Mouse (Mus musculus) left cerebral cortex, adult 2 months (tissue): ENCODE measurements around the gene Clip2. TPM values are rescaled to one million over a fixed set of nuclear protein-coding genes. Genes with fewer than 3 reads are reported as not detected.
A peak's percentile ranks its signal among the peaks of the same experiment; 100 is the strongest.

Source experiments
- DNase-seq, 2 experiments: peaks; one replicate each; pipeline ENCODE4 v3.0.0; 2021 to 2022; ENCODE audit warnings: low spot score in 2 of 2, mixed read lengths in 1 of 2; ENCODE audit errors: extremely low spot score in 1 of 2
- H3K27ac ChIP-seq: fragments of 200-600 bp; 2 replicates; pipeline ENCODE4 v1.8.1; 2022
- H3K4me3 ChIP-seq: fragments of 200-600 bp; 2 replicates; pipeline ENCODE4 v1.8.1; 2022
- CTCF ChIP-seq: fragments of 200-600 bp; IDR thresholded peaks from 2 replicates; pipeline ENCODE4 v1.8.1; 2022; ENCODE audit warnings: antibody characterized with exemption, mild to moderate bottlenecking, moderate library complexity
- intact Hi-C: fragments of 180-260 bp; cut with DNase I; formaldehyde crosslinking; loops from one replicate; pipeline ENCODE4 v1.15.1; 2025
- total RNA-seq, 2 experiments: library from RNA; stranded (reverse); gene quantifications; 2 replicates each; pipeline ENCODE4 v1.2.3; 2021

Gene Clip2
- total RNA-seq, 2 experiments from 2014 or later: 116 to 123 TPM

- intact Hi-C loops: no loop called here
- DNase-seq: no peak
- Histone ChIP-seq H3K27ac (no peak overlapping the region), H3K4me3 (no peak overlapping the region)
- TF ChIP-seq CTCF: no peak
Measured at GRCm38 (mm10) chr5:134560450-134561171, 8.4 kb upstream of the Clip2 start.

GRCm38 (mm10) chr5:134560071-134560449 lies 7.8 kb upstream of the Clip2 start, which contains the start of gene Syna:
TSS of gene Syna (minus strand) at chr5:134560171.
- no peak for TF ChIP-seq CTCF
- DNase-seq: no peak
- intact Hi-C loops: no loop called here
- no peak within 1 kb of the TSS for H3K27ac ChIP-seq
- H3K4me3 ChIP-seq: no peak within 1 kb of the TSS

- intact Hi-C loops: loop anchor here (2.0 kb wide), 1 partner anchor 13 kb away; no protein-coding TSS in a partner anchor
- DNase-seq: peak; percentile 82 to 85
- TF ChIP-seq CTCF: no peak
- Histone ChIP-seq H3K4me3 (peak overlapping the region; percentile 18), H3K27ac (peak overlapping the region; percentile 76)
Measured at GRCm38 (mm10) chr5:134555463-134556164, 3.4 kb upstream of the Clip2 start.

DNA sequence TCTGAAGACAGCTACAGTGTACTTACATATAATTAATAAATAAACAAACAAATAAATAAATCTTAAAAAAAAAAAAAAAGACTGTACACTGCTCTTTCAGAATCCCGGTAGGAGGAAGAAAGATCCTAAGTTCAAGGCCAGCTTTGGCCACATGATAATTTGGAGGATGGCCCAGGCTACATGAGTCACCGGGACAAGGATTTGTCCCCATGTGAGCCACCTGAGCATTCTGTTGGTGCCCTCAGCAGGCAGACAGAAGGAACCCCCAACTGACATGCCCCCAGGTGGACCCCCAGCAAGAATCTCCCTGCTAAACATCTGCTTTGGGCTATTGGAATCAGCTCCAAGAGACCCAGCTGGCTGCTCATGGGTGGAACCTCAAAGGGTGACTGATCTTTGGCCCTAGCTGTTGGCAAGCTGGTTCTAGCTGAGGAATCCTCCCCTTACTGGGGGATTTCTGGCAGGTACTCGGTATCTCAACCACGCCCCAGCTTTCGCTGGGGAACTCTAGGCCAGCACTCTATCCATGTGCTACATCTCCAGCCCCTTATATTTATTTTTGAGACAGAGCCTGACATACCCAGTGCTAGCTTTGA lies 1.8 kb upstream of the Clip2 start:
- no peak for DNase-seq
- Histone ChIP-seq H3K27ac (no peak overlapping the region), H3K4me3 (no peak overlapping the region)
- intact Hi-C loops: loop anchor here (2.0 kb wide), 1 partner anchor 15 kb away; no protein-coding TSS in a partner anchor
- no peak; the same call in 1 of the 2 replicates for TF ChIP-seq CTCF

GRCm38 (mm10) chr5:134551233-134552109 lies 763 bp downstream of the Clip2 start:
- no peak for TF ChIP-seq CTCF
- peak; percentile 57 to 61 for DNase-seq
- Histone ChIP-seq H3K4me3 (peak overlapping the region; percentile 80), H3K27ac (peak overlapping the region; percentile 98)
- intact Hi-C loops: loop anchor here (1.0 kb wide), 1 partner anchor 21 kb away; no protein-coding TSS in a partner anchor

DNA sequence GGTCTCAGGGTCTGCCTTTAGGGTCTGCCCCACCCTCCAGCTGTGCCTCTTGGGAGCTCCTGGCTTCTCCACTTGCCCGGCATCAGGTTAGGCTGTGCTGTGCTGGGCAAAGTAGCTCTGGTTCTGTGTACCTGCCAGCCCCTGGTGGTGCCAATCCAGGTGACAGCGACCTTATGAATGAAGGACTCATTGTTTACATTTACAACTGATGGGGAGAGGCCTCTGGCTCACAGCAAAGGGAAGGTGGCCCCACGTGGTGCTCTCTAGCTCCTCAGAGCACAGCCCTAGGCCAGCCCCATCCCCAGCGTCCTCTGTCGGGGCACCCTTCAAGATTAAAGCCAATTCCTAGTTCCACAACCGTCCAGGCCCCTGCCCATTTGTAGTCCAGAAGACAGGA lies 1.4 kb downstream of the Clip2 start:
- intact Hi-C loops: no loop called here
- peak overlapping the region; percentile 98 for H3K27ac ChIP-seq
- peak overlapping the region; percentile 80 for H3K4me3 ChIP-seq
- TF ChIP-seq CTCF: no peak
- no peak for DNase-seq

GRCm38 (mm10) chr5:134549640-134550168 lies 2.5 kb downstream of the Clip2 start:
- Histone ChIP-seq H3K27ac (0 out of 2 replicates have a peak overlapping the region, but pooled peaks have one; percentile 15), H3K4me3 (no peak overlapping the region)
- no peak for TF ChIP-seq CTCF
- intact Hi-C loops: no loop called here
- no peak for DNase-seq

DNA sequence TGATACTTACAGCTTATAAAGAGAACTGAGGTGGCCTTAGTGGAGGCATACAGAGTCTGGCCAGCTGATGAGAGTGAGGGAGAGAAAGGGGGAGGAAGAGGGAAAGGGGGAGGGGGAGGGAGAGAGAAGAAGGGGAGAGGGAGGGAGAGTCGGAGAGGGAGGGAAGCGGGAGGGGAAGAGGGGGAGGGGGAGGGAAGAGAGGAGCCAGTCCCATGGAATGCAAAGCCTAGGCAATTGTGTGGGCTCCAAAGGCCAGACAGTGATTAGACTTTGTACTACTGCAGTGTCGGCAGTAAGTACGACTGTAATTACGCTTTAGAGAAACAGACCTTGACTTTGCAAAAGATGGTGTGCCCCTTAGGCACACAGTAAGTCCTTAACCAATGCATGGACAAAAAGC lies 3.9 kb downstream of the Clip2 start:
- TF ChIP-seq CTCF: no peak
- DNase-seq: no peak
- intact Hi-C loops: no loop called here
- no peak overlapping the region for H3K27ac ChIP-seq
- no peak overlapping the region for H3K4me3 ChIP-seq

DNA sequence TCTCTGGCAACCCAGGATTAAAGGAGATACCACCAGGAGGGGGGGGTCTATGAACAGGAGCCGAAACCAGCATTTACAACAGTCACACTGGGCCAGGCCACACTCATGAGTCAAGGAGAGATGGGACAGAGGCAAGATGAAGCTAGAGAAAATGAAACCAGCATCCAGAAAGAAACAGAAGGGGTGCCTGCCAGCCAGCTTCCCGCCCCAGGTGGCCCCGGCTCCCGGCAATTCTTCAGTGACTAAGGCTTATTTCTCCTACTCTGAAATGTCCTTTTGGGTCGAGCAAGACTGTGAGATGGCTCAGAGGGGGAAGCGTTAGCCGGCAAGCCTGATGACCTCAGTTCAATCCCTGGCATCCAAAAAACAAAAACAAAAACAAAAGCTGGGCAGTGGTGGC lies 5.4 kb downstream of the Clip2 start:
- intact Hi-C loops: loop anchor here (2.0 kb wide), 1 partner anchor 46 kb away; no protein-coding TSS in a partner anchor
- Histone ChIP-seq H3K4me3 (0 out of 2 replicates have a peak overlapping the region, but pooled peaks have one; percentile 5), H3K27ac (peak overlapping the region; percentile 47)
- no peak for TF ChIP-seq CTCF
- no peak for DNase-seq

GRCm38 (mm10) chr5:134545242-134545629 lies 7.0 kb downstream of the Clip2 start:
- TF ChIP-seq CTCF: peak; percentile 51
- Histone ChIP-seq H3K4me3 (no peak overlapping the region), H3K27ac (peak overlapping the region; percentile 77)
- intact Hi-C loops: no loop called here
- DNase-seq: no peak
